Mouse (Mus musculus): ENCODE measurements around the gene Oxgr1. TPM values are rescaled to one million over a fixed set of nuclear protein-coding genes. Genes with fewer than 3 reads are reported as not detected.

Gene Oxgr1
- polyA plus RNA-seq, 1 experiment from 2014 or later = not detected

GRCm38 (mm10) chr14:120061096-120061495, 18.9 kb upstream of the Oxgr1 start:
- Histone ChIP-seq H3K36me3 (ENCODE audit: control insufficient read depth, insufficient read depth, low read length) (no peaks in the 10 kb centered on the region), H3K27me3 (ENCODE audit: control insufficient read depth, insufficient read depth, low read length) (no peaks in the 10 kb centered on the region), H3K9ac (ENCODE audit: low read length) (no peak overlapping the region), H3K4me1 (replicated peaks; ENCODE audit: control insufficient read depth, insufficient read depth, low read length) (no peaks in the 10 kb centered on the region), H3K4me3 (ENCODE audit: low read depth, low read length) (no peak overlapping the region), H3K4me2 (ENCODE audit: low read depth, low read length, severe bottlenecking) (no peak overlapping the region), H3K9me3 (ENCODE audit: control insufficient read depth, low read length) (no peaks in the 10 kb centered on the region), H3K27ac (ENCODE audit: low read depth, low read length) (no peak overlapping the region)
- 67% methylated on average over 9 of the region's 9 CpGs for WGBS
- ATAC-seq (replicated peaks; ENCODE audit: low FRiP score) (no peak), DNase-seq (ENCODE audit: low spot score) (peak; percentile 72)

GRCm38 (mm10) chr14:120033454-120033853, 8.8 kb downstream of the Oxgr1 start:
- H3K27ac ChIP-seq (ENCODE audit: low read depth, low read length) = no peak overlapping the region

GRCm38 (mm10) chr14:120019948-120020347, 22.3 kb downstream of the Oxgr1 start:
- Histone ChIP-seq H3K4me3 (ENCODE audit: low read depth, low read length) (no peak overlapping the region), H3K27ac (ENCODE audit: low read depth, low read length) (no peak overlapping the region), H3K4me1 (replicated peaks; ENCODE audit: control insufficient read depth, insufficient read depth, low read length) (no peaks in the 10 kb centered on the region), H3K4me2 (ENCODE audit: low read depth, low read length, severe bottlenecking) (no peak overlapping the region), H3K36me3 (ENCODE audit: control insufficient read depth, insufficient read depth, low read length) (no peaks in the 10 kb centered on the region), H3K27me3 (ENCODE audit: control insufficient read depth, insufficient read depth, low read length) (no peaks in the 10 kb centered on the region), H3K9ac (ENCODE audit: low read length) (no peak overlapping the region), H3K9me3 (ENCODE audit: control insufficient read depth, low read length) (no peaks in the 10 kb centered on the region)
- ATAC-seq (replicated peaks; ENCODE audit: low FRiP score) (0 out of 2 replicates have a peak, but pooled peaks have one; percentile 30), DNase-seq (ENCODE audit: low spot score) (no peak)
- whole genome bisulfite sequencing = 69% methylated on average over 2 of the region's 2 CpGs

More at GRCm38 (mm10) chr14:120033454-120033853, 8.8 kb downstream of the Oxgr1 start:
- 0% methylated on average over 1 of the region's 1 CpGs for WGBS
- Histone ChIP-seq H3K27me3 (ENCODE audit: control insufficient read depth, insufficient read depth, low read length) (no peaks in the 10 kb centered on the region), H3K4me3 (ENCODE audit: low read depth, low read length) (no peak overlapping the region), H3K4me2 (ENCODE audit: low read depth, low read length, severe bottlenecking) (no peak overlapping the region), H3K36me3 (ENCODE audit: control insufficient read depth, insufficient read depth, low read length) (no peaks in the 10 kb centered on the region), H3K9me3 (ENCODE audit: control insufficient read depth, low read length) (no peaks in the 10 kb centered on the region), H3K4me1 (replicated peaks; ENCODE audit: control insufficient read depth, insufficient read depth, low read length) (no peaks in the 10 kb centered on the region; the same call in 1 of the 2 replicates), H3K9ac (ENCODE audit: low read length) (no peak overlapping the region)
- no peak for ATAC-seq (replicated peaks; ENCODE audit: low FRiP score)
- DNase-seq (ENCODE audit: low spot score) = no peak

- DNase-seq (ENCODE audit: low spot score) = no peak
- H3K36me3 ChIP-seq (ENCODE audit: control insufficient read depth, insufficient read depth, low read length) = no peaks in the 10 kb centered on the region
- WGBS = 87% methylated on average over 11 of the region's 11 CpGs
- no peak overlapping the region for H3K4me3 ChIP-seq (ENCODE audit: low read depth, low read length)
- H3K4me2 ChIP-seq (ENCODE audit: low read depth, low read length, severe bottlenecking) = no peak overlapping the region
- no peaks in the 10 kb centered on the region for H3K27me3 ChIP-seq (ENCODE audit: control insufficient read depth, insufficient read depth, low read length)
- no peak overlapping the region for H3K9ac ChIP-seq (ENCODE audit: low read length)
- H3K4me1 ChIP-seq (replicated peaks; ENCODE audit: control insufficient read depth, insufficient read depth, low read length) = no peaks in the 10 kb centered on the region
- no peaks in the 10 kb centered on the region for H3K9me3 ChIP-seq (ENCODE audit: control insufficient read depth, low read length)
- ATAC-seq (replicated peaks; ENCODE audit: low FRiP score) = no peak
- no peak overlapping the region for H3K27ac ChIP-seq (ENCODE audit: low read depth, low read length)
Measured at GRCm38 (mm10) chr14:120009969-120010872, 32.0 kb downstream of the Oxgr1 start.

GRCm38 (mm10) chr14:120005153-120005552, 37.1 kb downstream of the Oxgr1 start:
- Histone ChIP-seq H3K4me3 (ENCODE audit: low read depth, low read length) (no peak overlapping the region), H3K27ac (ENCODE audit: low read depth, low read length) (no peak overlapping the region), H3K4me1 (replicated peaks; ENCODE audit: control insufficient read depth, insufficient read depth, low read length) (no peaks in the 10 kb centered on the region), H3K9me3 (ENCODE audit: control insufficient read depth, low read length) (no peaks in the 10 kb centered on the region), H3K36me3 (ENCODE audit: control insufficient read depth, insufficient read depth, low read length) (no peaks in the 10 kb centered on the region), H3K27me3 (ENCODE audit: control insufficient read depth, insufficient read depth, low read length) (no peaks in the 10 kb centered on the region), H3K4me2 (ENCODE audit: low read depth, low read length, severe bottlenecking) (no peak overlapping the region), H3K9ac (ENCODE audit: low read length) (no peak overlapping the region)
- no peak for DNase-seq (ENCODE audit: low spot score)
- no peak for ATAC-seq (replicated peaks; ENCODE audit: low FRiP score)
- 44% methylated on average over 1 of the region's 1 CpGs for WGBS

- WGBS = 84% methylated on average over 7 of the region's 7 CpGs
- Histone ChIP-seq H3K36me3 (ENCODE audit: control insufficient read depth, insufficient read depth, low read length) (no peaks in the 10 kb centered on the region), H3K4me1 (replicated peaks; ENCODE audit: control insufficient read depth, insufficient read depth, low read length) (no peaks in the 10 kb centered on the region), H3K4me3 (ENCODE audit: low read depth, low read length) (no peak overlapping the region), H3K27me3 (ENCODE audit: control insufficient read depth, insufficient read depth, low read length) (no peaks in the 10 kb centered on the region), H3K27ac (ENCODE audit: low read depth, low read length) (no peak overlapping the region), H3K9me3 (ENCODE audit: control insufficient read depth, low read length) (no peaks in the 10 kb centered on the region), H3K4me2 (ENCODE audit: low read depth, low read length, severe bottlenecking) (no peak overlapping the region), H3K9ac (ENCODE audit: low read length) (no peak overlapping the region)
- DNase-seq (ENCODE audit: low spot score) (no peak), ATAC-seq (replicated peaks; ENCODE audit: low FRiP score) (no peak)
Measured at GRCm38 (mm10) chr14:120003661-120004060, 38.6 kb downstream of the Oxgr1 start.

GRCm38 (mm10) chr14:120002673-120003072, 39.6 kb downstream of the Oxgr1 start:
- Histone ChIP-seq H3K4me3 (ENCODE audit: low read depth, low read length) (no peak overlapping the region), H3K27ac (ENCODE audit: low read depth, low read length) (no peak overlapping the region), H3K9me3 (ENCODE audit: control insufficient read depth, low read length) (no peaks in the 10 kb centered on the region), H3K9ac (ENCODE audit: low read length) (no peak overlapping the region), H3K4me1 (replicated peaks; ENCODE audit: control insufficient read depth, insufficient read depth, low read length) (no peaks in the 10 kb centered on the region), H3K36me3 (ENCODE audit: control insufficient read depth, insufficient read depth, low read length) (no peaks in the 10 kb centered on the region), H3K4me2 (ENCODE audit: low read depth, low read length, severe bottlenecking) (no peak overlapping the region), H3K27me3 (ENCODE audit: control insufficient read depth, insufficient read depth, low read length) (no peaks in the 10 kb centered on the region)
- ATAC-seq (replicated peaks; ENCODE audit: low FRiP score) (no peak), DNase-seq (ENCODE audit: low spot score) (no peak)
- 83% methylated on average over 4 of the region's 4 CpGs for WGBS

- no peaks in the 10 kb centered on the region for H3K36me3 ChIP-seq (ENCODE audit: control insufficient read depth, insufficient read depth, low read length)
- no peak overlapping the region for H3K4me2 ChIP-seq (ENCODE audit: low read depth, low read length, severe bottlenecking)
- H3K4me1 ChIP-seq (replicated peaks; ENCODE audit: control insufficient read depth, insufficient read depth, low read length) = no peaks in the 10 kb centered on the region
- H3K9me3 ChIP-seq (ENCODE audit: control insufficient read depth, low read length) = no peaks in the 10 kb centered on the region
- no peak overlapping the region for H3K27ac ChIP-seq (ENCODE audit: low read depth, low read length)
- 91% methylated on average over 10 of the region's 10 CpGs for WGBS
- H3K27me3 ChIP-seq (ENCODE audit: control insufficient read depth, insufficient read depth, low read length) = no peaks in the 10 kb centered on the region
- no peak for DNase-seq (ENCODE audit: low spot score)
- no peak overlapping the region for H3K9ac ChIP-seq (ENCODE audit: low read length)
- no peak for ATAC-seq (replicated peaks; ENCODE audit: low FRiP score)
- H3K4me3 ChIP-seq (ENCODE audit: low read depth, low read length) = no peak overlapping the region
Measured at GRCm38 (mm10) chr14:119989651-119990050, 52.6 kb downstream of the Oxgr1 start.

Data from forebrain, embryonic 11.5 days (tissue).